Mouse (Mus musculus) c-Kit-positive CD71-positive TER-119-negative erythroid progenitor cells, embryonic 14.5 days (primary cell): ENCODE measurements around the gene Smarcc1.
A peak's percentile ranks its signal among the peaks of the same experiment; 100 is the strongest.
"Not testable (repeated sequence)": the region's sequence is repeated elsewhere in the genome, so short reads cannot be mapped to it uniquely, and the experiment has no call there.

Experiments used
- DNase-seq: peaks from one replicate; pipeline ENCODE4 v3.0.0-alpha.2; 2013; ENCODE audit warnings: low read depth

Gene Smarcc1

GRCm38 (mm10) chr9:110131525-110132197, 14.2 kb downstream of the Smarcc1 start:
- DNase-seq, result peak; percentile 98

GRCm38 (mm10) chr9:110132201-110132605, 14.7 kb downstream of the Smarcc1 start:
- DNase-seq, result no peak

GRCm38 (mm10) chr9:110132921-110133320, 15.4 kb downstream of the Smarcc1 start:
- DNase-seq, result no peak

- DNase-seq, result no peak
These were observed 16.7 kb downstream of the Smarcc1 start for GRCm38 (mm10) chr9:110134176-110134575.

- no peak for DNase-seq
These were observed 21.6 kb downstream of the Smarcc1 start for GRCm38 (mm10) chr9:110139119-110139518.

- DNase-seq, result no peak
These were observed 24.6 kb downstream of the Smarcc1 start for GRCm38 (mm10) chr9:110142097-110142496.

GRCm38 (mm10) chr9:110148598-110148997, 31.1 kb downstream of the Smarcc1 start:
- DNase-seq, result no peak

GRCm38 (mm10) chr9:110159036-110159435, 41.5 kb downstream of the Smarcc1 start:
- DNase-seq, result no peak

GRCm38 (mm10) chr9:110160486-110160885, 43.0 kb downstream of the Smarcc1 start:
- not testable (repeated sequence) for DNase-seq

- DNase-seq, result no peak
These were observed 44.9 kb downstream of the Smarcc1 start for GRCm38 (mm10) chr9:110162441-110162840.

- DNase-seq, result no peak
These were observed 45.6 kb downstream of the Smarcc1 start for GRCm38 (mm10) chr9:110163071-110163470.

GRCm38 (mm10) chr9:110170858-110171257, 53.4 kb downstream of the Smarcc1 start:
- no peak for DNase-seq

- no peak for DNase-seq
These were observed 82.4 kb downstream of the Smarcc1 start for GRCm38 (mm10) chr9:110199870-110200269.

GRCm38 (mm10) chr9:110205526-110206404, 88.3 kb downstream of the Smarcc1 start:
- no peak for DNase-seq

GRCm38 (mm10) chr9:110206437-110206836, 88.9 kb downstream of the Smarcc1 start:
- no peak for DNase-seq

- no peak for DNase-seq
These were observed 90.8 kb downstream of the Smarcc1 start for GRCm38 (mm10) chr9:110208265-110208664.

- DNase-seq, result no peak
These were observed 91.5 kb downstream of the Smarcc1 start for GRCm38 (mm10) chr9:110208967-110209366.

- DNase-seq, result no peak
These were observed 106.8 kb downstream of the Smarcc1 start for GRCm38 (mm10) chr9:110224273-110224672.

- DNase-seq, result no peak
These were observed 108.7 kb downstream of the Smarcc1 start for GRCm38 (mm10) chr9:110226191-110226590.

GRCm38 (mm10) chr9:110228671-110229070, 111.2 kb downstream of the Smarcc1 start:
- DNase-seq, result no peak

- DNase-seq, result no peak
These were observed 111.6 kb downstream of the Smarcc1 start for GRCm38 (mm10) chr9:110229112-110229511.

- DNase-seq, result no peak
These were observed 112.2 kb downstream of the Smarcc1 start for GRCm38 (mm10) chr9:110229566-110230248.
